Mouse (Mus musculus): Measurements from ENCODE around the gene Ak3. TPM values are rescaled to one million over a fixed set of nuclear protein-coding genes. Genes with fewer than 3 reads are reported as not detected.
"Not testable (repeated sequence)": the region's sequence is repeated elsewhere in the genome, so short reads cannot be mapped to it uniquely, and the experiment has no call there.

Ak3 gene
- polyA plus RNA-seq, 1 experiment from 2014 or later = 96.7 TPM

- peaks cover 4% of the 10 kb centered on the region; the same call in 1 of the 2 replicates for H3K36me3 ChIP-seq (ENCODE audit: control insufficient read depth, insufficient read depth, low read length)
- DNase-seq (ENCODE audit: low spot score, missing footprints) (no peak), ATAC-seq (ENCODE audit: low FRiP score) (no peak)
- H3K4me1 ChIP-seq (ENCODE audit: control insufficient read depth, insufficient read depth, low read length) = no peaks in the 10 kb centered on the region
- H3K27me3 ChIP-seq (ENCODE audit: control insufficient read depth, insufficient read depth, low read length) = no peaks in the 10 kb centered on the region
- H3K9me3 ChIP-seq (ENCODE audit: control insufficient read depth, low read length) = no peaks in the 10 kb centered on the region
- H3K9ac ChIP-seq (ENCODE audit: low read length) = no peak overlapping the region
- no peak overlapping the region for H3K4me2 ChIP-seq
- no peak overlapping the region for H3K4me3 ChIP-seq (ENCODE audit: low read depth, low read length)
- 86% methylated on average over 5 of the region's 5 CpGs for WGBS
- no peak overlapping the region for H3K27ac ChIP-seq (ENCODE audit: low read depth, low read length)
Observed at GRCm38 (mm10) chr19:29014466-29015055, 33.2 kb downstream of the Ak3 start.

GRCm38 (mm10) chr19:29011355-29011990, 36.3 kb downstream of the Ak3 start:
- H3K9ac ChIP-seq (ENCODE audit: low read length) = no peak overlapping the region
- H3K4me2 ChIP-seq = no peak overlapping the region
- ATAC-seq (ENCODE audit: low FRiP score) (no peak), DNase-seq (ENCODE audit: low spot score, missing footprints) (peak; percentile 31)
- no peaks in the 10 kb centered on the region for H3K27me3 ChIP-seq (ENCODE audit: control insufficient read depth, insufficient read depth, low read length)
- peaks cover 2% of the 10 kb centered on the region; the same call in 1 of the 2 replicates for H3K36me3 ChIP-seq (ENCODE audit: control insufficient read depth, insufficient read depth, low read length)
- no peak overlapping the region for H3K27ac ChIP-seq (ENCODE audit: low read depth, low read length)
- H3K9me3 ChIP-seq (ENCODE audit: control insufficient read depth, low read length) = no peaks in the 10 kb centered on the region
- H3K4me3 ChIP-seq (ENCODE audit: low read depth, low read length) = no peak overlapping the region
- H3K4me1 ChIP-seq (ENCODE audit: control insufficient read depth, insufficient read depth, low read length) = no peaks in the 10 kb centered on the region
- 88% methylated on average over 12 of the region's 12 CpGs for WGBS

- Histone ChIP-seq H3K9me3 (ENCODE audit: control insufficient read depth, low read length) (no peaks in the 10 kb centered on the region), H3K27ac (ENCODE audit: low read depth, low read length) (no peak overlapping the region), H3K36me3 (ENCODE audit: control insufficient read depth, insufficient read depth, low read length) (peaks cover 2% of the 10 kb centered on the region; the same call in 1 of the 2 replicates), H3K27me3 (ENCODE audit: control insufficient read depth, insufficient read depth, low read length) (no peaks in the 10 kb centered on the region), H3K4me3 (ENCODE audit: low read depth, low read length) (no peak overlapping the region), H3K4me2 (no peak overlapping the region), H3K9ac (ENCODE audit: low read length) (no peak overlapping the region), H3K4me1 (ENCODE audit: control insufficient read depth, insufficient read depth, low read length) (no peaks in the 10 kb centered on the region)
- ATAC-seq (ENCODE audit: low FRiP score) (no peak), DNase-seq (ENCODE audit: low spot score, missing footprints) (peak; percentile 79)
- 94% methylated on average over 11 of the region's 11 CpGs for WGBS
Observed at GRCm38 (mm10) chr19:29009046-29009445, 38.7 kb downstream of the Ak3 start.

GRCm38 (mm10) chr19:29008069-29008706, 39.6 kb downstream of the Ak3 start:
- Histone ChIP-seq H3K4me3 (ENCODE audit: low read depth, low read length) (no peak overlapping the region), H3K9me3 (ENCODE audit: control insufficient read depth, low read length) (no peaks in the 10 kb centered on the region), H3K27ac (ENCODE audit: low read depth, low read length) (no peak overlapping the region), H3K36me3 (ENCODE audit: control insufficient read depth, insufficient read depth, low read length) (peaks cover 2% of the 10 kb centered on the region; the same call in 1 of the 2 replicates), H3K4me1 (ENCODE audit: control insufficient read depth, insufficient read depth, low read length) (no peaks in the 10 kb centered on the region), H3K4me2 (no peak overlapping the region), H3K9ac (ENCODE audit: low read length) (no peak overlapping the region), H3K27me3 (ENCODE audit: control insufficient read depth, insufficient read depth, low read length) (no peaks in the 10 kb centered on the region)
- 89% methylated on average over 3 of the region's 3 CpGs for WGBS
- ATAC-seq (ENCODE audit: low FRiP score) (no peak), DNase-seq (ENCODE audit: low spot score, missing footprints) (peak; percentile 71)

GRCm38 (mm10) chr19:29000321-29000720, 47.4 kb downstream of the Ak3 start:
- not testable (repeated sequence) for H3K9ac ChIP-seq (ENCODE audit: low read length); H3K4me2 ChIP-seq; ATAC-seq (ENCODE audit: low FRiP score); H3K4me1 ChIP-seq (ENCODE audit: control insufficient read depth, insufficient read depth, low read length); H3K27ac ChIP-seq (ENCODE audit: low read depth, low read length); H3K27me3 ChIP-seq (ENCODE audit: control insufficient read depth, insufficient read depth, low read length); H3K9me3 ChIP-seq (ENCODE audit: control insufficient read depth, low read length); H3K36me3 ChIP-seq (ENCODE audit: control insufficient read depth, insufficient read depth, low read length); H3K4me3 ChIP-seq (ENCODE audit: low read depth, low read length)
- WGBS = 96% methylated on average over 16 of the region's 16 CpGs
- DNase-seq (ENCODE audit: low spot score, missing footprints) = peak; percentile 45

GRCm38 (mm10) chr19:28997976-28998630, 49.7 kb downstream of the Ak3 start:
- DNase-seq (ENCODE audit: low spot score, missing footprints) (peak; percentile 68), ATAC-seq (ENCODE audit: low FRiP score) (no peak)
- H3K4me2 ChIP-seq = no peak overlapping the region
- 91% methylated on average over 4 of the region's 4 CpGs for WGBS
- no peaks in the 10 kb centered on the region for H3K27me3 ChIP-seq (ENCODE audit: control insufficient read depth, insufficient read depth, low read length)
- no peak overlapping the region for H3K27ac ChIP-seq (ENCODE audit: low read depth, low read length)
- H3K9ac ChIP-seq (ENCODE audit: low read length) = no peak overlapping the region
- H3K4me3 ChIP-seq (ENCODE audit: low read depth, low read length) = no peak overlapping the region
- peaks cover 8% of the 10 kb centered on the region for H3K36me3 ChIP-seq (ENCODE audit: control insufficient read depth, insufficient read depth, low read length)
- no peaks in the 10 kb centered on the region for H3K4me1 ChIP-seq (ENCODE audit: control insufficient read depth, insufficient read depth, low read length)
- no peaks in the 10 kb centered on the region for H3K9me3 ChIP-seq (ENCODE audit: control insufficient read depth, low read length)

- no peak for ATAC-seq (ENCODE audit: low FRiP score)
- Histone ChIP-seq H3K27me3 (ENCODE audit: control insufficient read depth, insufficient read depth, low read length) (no peaks in the 10 kb centered on the region), H3K4me3 (ENCODE audit: low read depth, low read length) (no peak overlapping the region), H3K9ac (ENCODE audit: low read length) (no peak overlapping the region), H3K9me3 (ENCODE audit: control insufficient read depth, low read length) (no peaks in the 10 kb centered on the region), H3K4me2 (no peak overlapping the region), H3K27ac (ENCODE audit: low read depth, low read length) (no peak overlapping the region), H3K36me3 (ENCODE audit: control insufficient read depth, insufficient read depth, low read length) (peaks cover 7% of the 10 kb centered on the region; the same call in 1 of the 2 replicates), H3K4me1 (ENCODE audit: control insufficient read depth, insufficient read depth, low read length) (peaks cover 7% of the 10 kb centered on the region)
- peak; percentile 51 for DNase-seq (ENCODE audit: low spot score, missing footprints)
- 92% methylated on average over 5 of the region's 5 CpGs for WGBS
Observed at GRCm38 (mm10) chr19:28995366-28995765, 52.4 kb downstream of the Ak3 start.

- H3K9ac ChIP-seq (ENCODE audit: low read length) = no peak overlapping the region
- H3K36me3 ChIP-seq (ENCODE audit: control insufficient read depth, insufficient read depth, low read length) = peaks cover 5% of the 10 kb centered on the region; the same call in 1 of the 2 replicates
- no peak overlapping the region for H3K4me2 ChIP-seq
- H3K4me1 ChIP-seq (ENCODE audit: control insufficient read depth, insufficient read depth, low read length) = peaks cover 7% of the 10 kb centered on the region
- ATAC-seq (ENCODE audit: low FRiP score) (no peak), DNase-seq (ENCODE audit: low spot score, missing footprints) (no peak)
- no peak overlapping the region for H3K27ac ChIP-seq (ENCODE audit: low read depth, low read length)
- 83% methylated on average over 7 of the region's 7 CpGs for WGBS
- no peak overlapping the region for H3K4me3 ChIP-seq (ENCODE audit: low read depth, low read length)
- H3K9me3 ChIP-seq (ENCODE audit: control insufficient read depth, low read length) = no peaks in the 10 kb centered on the region
- H3K27me3 ChIP-seq (ENCODE audit: control insufficient read depth, insufficient read depth, low read length) = no peaks in the 10 kb centered on the region
Observed at GRCm38 (mm10) chr19:28994870-28995269, 52.9 kb downstream of the Ak3 start.

GRCm38 (mm10) chr19:28991391-28991790, 56.4 kb downstream of the Ak3 start:
- WGBS = 72% methylated on average over 5 of the region's 5 CpGs
- no peak for DNase-seq (ENCODE audit: low spot score, missing footprints)
- Histone ChIP-seq H3K9ac (ENCODE audit: low read length) (peak overlapping the region; percentile 90; the same call in 1 of the 2 replicates), H3K4me3 (ENCODE audit: low read depth, low read length) (peak overlapping the region; percentile 89), H3K27ac (ENCODE audit: low read depth, low read length) (no peak overlapping the region), H3K36me3 (ENCODE audit: control insufficient read depth, insufficient read depth, low read length) (peaks cover 5% of the 10 kb centered on the region; the same call in 1 of the 2 replicates), H3K9me3 (ENCODE audit: control insufficient read depth, low read length) (no peaks in the 10 kb centered on the region), H3K4me2 (peak overlapping the region; percentile 71), H3K4me1 (ENCODE audit: control insufficient read depth, insufficient read depth, low read length) (peaks cover 7% of the 10 kb centered on the region), H3K27me3 (ENCODE audit: control insufficient read depth, insufficient read depth, low read length) (no peaks in the 10 kb centered on the region)
- no peak for ATAC-seq (ENCODE audit: low FRiP score)

Data from midbrain, embryonic 11.5 days (tissue).